Mouse (Mus musculus): ENCODE measurements around the gene Spty2d1.

DNA sequence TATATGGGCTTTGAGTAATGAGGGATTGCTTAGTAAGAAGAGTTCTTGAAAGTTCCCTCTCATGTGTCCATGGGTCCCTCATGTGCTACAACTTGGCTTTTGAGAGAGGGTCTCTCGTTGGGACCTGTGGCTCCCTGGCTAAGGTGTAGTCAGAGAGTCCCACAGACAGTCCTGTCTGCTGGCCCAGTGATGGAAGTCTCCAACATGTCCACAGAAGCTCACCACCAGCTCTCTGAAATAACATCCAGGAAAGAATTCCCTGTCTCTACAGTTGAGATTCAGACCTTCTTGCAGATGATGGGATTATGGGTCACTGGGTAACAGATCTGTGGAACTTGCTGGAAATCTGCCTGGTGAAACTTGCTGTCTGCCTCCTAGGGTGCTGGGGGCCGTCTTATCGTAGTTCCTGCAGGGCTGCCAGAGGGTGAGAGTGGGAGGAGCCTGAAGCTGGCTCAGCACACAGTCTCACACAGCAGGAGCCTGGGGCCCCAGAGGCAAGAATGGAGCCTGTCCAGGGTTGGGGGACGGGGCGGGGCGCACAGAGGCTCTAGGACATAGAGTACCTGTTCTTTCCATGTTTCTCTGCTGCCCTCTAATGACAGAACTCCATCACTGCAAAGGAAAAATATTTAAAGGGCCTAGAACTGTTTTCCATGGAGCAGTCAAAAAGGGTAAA, 7.3 kb upstream of the Spty2d1 start:
- TF ChIP-seq CTCF (IDR thresholded peaks at IDR 0.05; ENCODE audit: low read depth) (peak; percentile 83), EP300 (IDR thresholded peaks at IDR 0.05; ENCODE audit: low read depth) (peak; percentile 68; the same call in 1 of the 2 replicates)
